Mouse (Mus musculus) cerebellum, adult 11-12 months (tissue): ENCODE measurements at regions not wholly inside any gene's neighbourhood (a gene's known extent, or its start where the extent isn't known, plus 50 kb on each side); places are given as distances from the start of the nearest gene placed in this dataset.

Experiments
- DNase-seq: peaks from one replicate; pipeline ENCODE4 v3.0.0; 2022

- no peak for DNase-seq
These were observed 79.9 kb upstream of the Hdac4 start for GRCm38 (mm10) chr1:92275388-92275787.

- no peak for DNase-seq
These were observed 78.3 kb upstream of the Hdac4 start for GRCm38 (mm10) chr1:92273760-92274159.

GRCm38 (mm10) chr1:92271676-92272291 is 76.3 kb upstream of the Hdac4 start:
- DNase-seq = no peak

- no peak for DNase-seq
These were observed 75.1 kb upstream of the Hdac4 start for GRCm38 (mm10) chr1:92270486-92271058.

- no peak for DNase-seq
These were observed 74.0 kb upstream of the Hdac4 start for GRCm38 (mm10) chr1:92269464-92269863.

GRCm38 (mm10) chr1:92264941-92265340 is 69.4 kb upstream of the Hdac4 start:
- DNase-seq = peak; percentile 91

GRCm38 (mm10) chr1:92259715-92260392 is 64.4 kb upstream of the Hdac4 start:
- no peak for DNase-seq

GRCm38 (mm10) chr1:92258026-92258425 is 62.5 kb upstream of the Hdac4 start:
- DNase-seq = no peak

- no peak for DNase-seq
These were observed 57.6 kb upstream of the Hdac4 start for GRCm38 (mm10) chr1:92253086-92253485.

GRCm38 (mm10) chr1:92250594-92251463 is 55.3 kb upstream of the Hdac4 start:
- DNase-seq = no peak
